Mouse (Mus musculus) lung, embryonic 14.5 days (tissue): Measurements from ENCODE around the gene Filip1. TPM values are rescaled to one million over a fixed set of nuclear protein-coding genes. Genes with fewer than 3 reads are reported as not detected.

ENCODE experiments used
- ATAC-seq: fragments of 200-750 bp; cut with Nextera tagmentation; 2 replicates; pipeline ENCODE4 v1.8.0; 2017; ENCODE audit warnings: mild to moderate bottlenecking, moderate TSS enrichment, moderate library complexity; ENCODE audit not compliant: insufficient read depth
- DNase-seq: peaks from one replicate; pipeline ENCODE4 v3.0.0-alpha.2; 2015
- H3K27ac ChIP-seq: fragments of 300-500 bp; sonication (generic); 2 replicates; pipeline ENCODE4 v1.5.1; 2014; ENCODE audit warnings: low read depth, mild to moderate bottlenecking, moderate library complexity
- H3K27me3 ChIP-seq: fragments of 300-500 bp; sonication (generic); 2 replicates; pipeline ENCODE4 v1.6.1; 2014; ENCODE audit warnings: low read length, control low read depth; ENCODE audit not compliant: insufficient read depth
- H3K36me3 ChIP-seq: fragments of 300-500 bp; sonication (generic); 2 replicates; pipeline ENCODE4 v1.6.1; 2014; ENCODE audit warnings: control low read depth; ENCODE audit not compliant: insufficient read depth
- H3K4me1 ChIP-seq: fragments of 300-500 bp; sonication (generic); 2 replicates; pipeline ENCODE4 v1.6.1; 2014; ENCODE audit warnings: antibody characterized with exemption, control low read depth; ENCODE audit not compliant: insufficient read depth
- H3K4me2 ChIP-seq: fragments of 300-500 bp; sonication (generic); 2 replicates; pipeline ENCODE4 v1.6.1; 2014; ENCODE audit warnings: mild to moderate bottlenecking
- H3K4me3 ChIP-seq: fragments of 300-500 bp; sonication (generic); 2 replicates; pipeline ENCODE4 v1.5.1; 2014; ENCODE audit warnings: low read depth, low read length
- H3K9ac ChIP-seq: fragments of 300-500 bp; sonication (generic); 2 replicates; pipeline ENCODE4 v1.6.1; 2014
- H3K9me3 ChIP-seq: fragments of 300-500 bp; sonication (generic); 2 replicates; pipeline ENCODE4 v1.6.1; 2016; ENCODE audit warnings: low read depth, low read length, control low read depth
- CTCF ChIP-seq: IDR thresholded peaks from 2 replicates; pipeline ENCODE4 v1.5.1; 2016; ENCODE audit warnings: antibody characterized with exemption, low read depth
- WGBS: fragments of 180-500 bp; shearing (Covaris S2); extraction: QIAGEN DNeasy Blood & Tissue Kit; methylation state at CpG from one replicate; pipeline ENCODE4 v1.1.7; 2014; 5-methylcytosine and 5-hydroxymethylcytosine counted together
- polyA plus RNA-seq: library from polyadenylated mRNA; unstranded; fragments of >200 nt; fragmentation: Nextera tagmentation; extraction: Ambion mirVana; gene quantifications from 2 replicates; pipeline ENCODE4 v1.2.1, GENCODE M21; 2014

The Filip1 gene
- polyA plus RNA-seq, 1 experiment from 2014 or later: 12.2 TPM

GRCm38 (mm10) chr9:79965003-79965402 lies 47.6 kb downstream of the Filip1 start:
- 67% methylated on average over 5 of the region's 5 CpGs for WGBS
- no peak overlapping the region for H3K27ac ChIP-seq
- H3K4me2 ChIP-seq: no peak overlapping the region
- H3K9me3 ChIP-seq: no peaks in the 10 kb centered on the region
- no peak overlapping the region for H3K4me3 ChIP-seq
- ATAC-seq (peak; percentile 12; the same call in 1 of the 2 replicates), DNase-seq (no peak)
- no peak overlapping the region for H3K9ac ChIP-seq
- H3K27me3 ChIP-seq: no peaks in the 10 kb centered on the region
- H3K36me3 ChIP-seq: no peaks in the 10 kb centered on the region
- peaks cover 10% of the 10 kb centered on the region; the same call in 1 of the 2 replicates for H3K4me1 ChIP-seq
- TF ChIP-seq CTCF: no peak

GRCm38 (mm10) chr9:79961630-79962285 lies 50.9 kb downstream of the Filip1 start:
- WGBS: 47% methylated on average over 16 of the region's 16 CpGs

DNA sequence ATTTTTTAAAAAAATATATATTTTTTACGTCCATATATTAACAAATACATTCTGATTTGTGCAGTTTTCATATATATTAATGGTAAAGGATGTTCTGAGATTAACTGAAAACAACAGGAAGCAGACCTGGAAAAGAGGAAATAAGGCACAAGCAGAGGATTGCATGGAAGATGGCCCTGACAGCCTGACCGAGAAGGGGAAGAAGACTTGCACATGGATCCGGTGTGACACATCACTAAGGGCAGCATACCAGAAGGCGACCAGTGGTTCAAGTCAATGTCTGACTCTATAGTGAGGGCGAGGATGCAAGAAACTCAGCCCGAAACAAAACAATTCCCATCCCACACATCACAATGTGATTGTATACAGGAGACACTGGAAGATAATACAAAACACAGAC lies 52.2 kb downstream of the Filip1 start:
- 77% methylated on average over 6 of the region's 6 CpGs for WGBS
- Histone ChIP-seq H3K27me3 (no peaks in the 10 kb centered on the region), H3K4me3 (no peak overlapping the region), H3K4me2 (no peak overlapping the region), H3K9me3 (no peaks in the 10 kb centered on the region), H3K9ac (no peak overlapping the region), H3K36me3 (no peaks in the 10 kb centered on the region), H3K4me1 (0 out of 2 replicates have a peak, but pooled peaks cover 2% of the 10 kb centered on the region), H3K27ac (no peak overlapping the region)
- DNase-seq (no peak), ATAC-seq (no peak)
- TF ChIP-seq CTCF: no peak

More at GRCm38 (mm10) chr9:79961630-79962285, 50.9 kb downstream of the Filip1 start:
- H3K36me3 ChIP-seq: no peaks in the 10 kb centered on the region
- no peaks in the 10 kb centered on the region for H3K27me3 ChIP-seq
- H3K4me2 ChIP-seq: peak overlapping the region; percentile 34
- no peak for TF ChIP-seq CTCF
- peaks cover 7% of the 10 kb centered on the region; the same call in 1 of the 2 replicates for H3K4me1 ChIP-seq
- DNase-seq (peak; percentile 68), ATAC-seq (peak; percentile 79)
- H3K9me3 ChIP-seq: no peaks in the 10 kb centered on the region
- H3K9ac ChIP-seq: no peak overlapping the region
- no peak overlapping the region for H3K4me3 ChIP-seq
- no peak overlapping the region for H3K27ac ChIP-seq

DNA sequence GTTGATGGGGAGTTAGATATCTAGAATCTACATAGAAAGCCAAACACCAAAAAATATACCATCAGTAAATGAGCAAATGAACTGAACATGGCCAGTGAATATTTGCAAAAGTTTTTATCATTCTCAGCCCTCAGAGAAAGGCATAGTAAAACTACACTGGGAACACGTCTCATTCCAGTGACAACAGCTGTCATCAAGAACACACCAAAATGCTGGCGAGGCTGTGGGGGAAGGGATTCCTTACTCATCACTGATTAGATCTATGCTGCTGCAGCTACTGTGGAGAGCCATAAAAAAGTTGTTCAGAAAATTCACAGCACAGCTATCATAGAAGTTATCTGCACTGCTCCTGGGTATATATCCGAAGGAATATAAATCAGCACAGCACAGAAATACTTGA lies 54.3 kb downstream of the Filip1 start:
- Histone ChIP-seq H3K4me2 (no peak overlapping the region), H3K4me1 (no peaks in the 10 kb centered on the region), H3K27ac (no peak overlapping the region), H3K4me3 (no peak overlapping the region), H3K27me3 (no peaks in the 10 kb centered on the region), H3K36me3 (no peaks in the 10 kb centered on the region), H3K9me3 (no peaks in the 10 kb centered on the region), H3K9ac (no peak overlapping the region)
- TF ChIP-seq CTCF: no peak
- DNase-seq (no peak), ATAC-seq (no peak)
- 52% methylated on average over 3 of the region's 3 CpGs for WGBS

DNA sequence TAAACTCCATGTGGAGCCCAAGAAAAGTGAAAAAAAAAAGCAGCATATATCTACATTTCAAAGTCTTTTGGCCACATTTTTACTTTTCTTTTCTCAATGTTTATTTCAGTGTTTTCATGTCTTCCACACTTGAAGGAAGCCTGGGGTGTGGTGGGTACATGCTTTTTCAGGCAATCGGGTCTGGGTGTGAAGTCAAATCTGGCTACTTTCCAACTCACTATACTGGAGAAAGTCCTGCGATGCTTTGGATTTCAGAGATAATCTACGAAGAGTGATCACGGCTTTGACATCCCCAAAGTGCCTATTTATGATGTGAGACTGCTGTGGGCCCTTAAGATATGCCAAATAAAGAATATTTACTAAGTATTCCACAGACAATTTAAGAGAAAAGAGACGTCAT lies 57.7 kb downstream of the Filip1 start:
- no peaks in the 10 kb centered on the region for H3K9me3 ChIP-seq
- H3K27ac ChIP-seq: no peak overlapping the region
- WGBS: 21% methylated on average over 5 of the region's 5 CpGs
- DNase-seq: peak; percentile 89
- H3K4me3 ChIP-seq: no peak overlapping the region
- H3K36me3 ChIP-seq: no peaks in the 10 kb centered on the region
- no peaks in the 10 kb centered on the region for H3K4me1 ChIP-seq
- no peak overlapping the region for H3K4me2 ChIP-seq
- peak; percentile 78 for ATAC-seq
- H3K27me3 ChIP-seq: no peaks in the 10 kb centered on the region
- H3K9ac ChIP-seq: no peak overlapping the region
- no peak for TF ChIP-seq CTCF

DNA sequence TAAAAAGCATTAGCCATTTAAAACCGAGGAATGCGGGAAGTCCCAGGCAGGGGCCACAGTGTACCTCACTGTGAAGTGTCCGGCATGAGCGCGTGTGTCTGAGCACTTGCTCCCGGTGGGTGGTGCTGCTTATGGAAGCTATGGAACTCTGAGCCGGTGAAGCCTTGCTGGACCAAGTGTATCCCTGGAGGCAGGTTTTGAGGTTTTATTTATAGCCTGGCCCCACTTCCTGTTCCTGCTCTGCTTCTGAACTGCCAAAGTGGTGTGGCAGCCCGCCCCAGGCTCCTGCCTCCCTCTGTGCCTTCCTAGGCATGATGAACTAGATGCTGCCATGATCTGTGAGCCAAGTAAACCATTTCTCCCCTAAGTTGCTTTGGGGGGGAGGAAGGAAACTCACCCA lies 60.7 kb downstream of the Filip1 start:
- no peak for ATAC-seq
- Histone ChIP-seq H3K27me3 (no peaks in the 10 kb centered on the region), H3K27ac (no peak overlapping the region), H3K9ac (no peak overlapping the region), H3K4me3 (no peak overlapping the region), H3K4me1 (no peaks in the 10 kb centered on the region), H3K4me2 (no peak overlapping the region), H3K36me3 (no peaks in the 10 kb centered on the region), H3K9me3 (no peaks in the 10 kb centered on the region)
- TF ChIP-seq CTCF: no peak
- DNase-seq: peak; percentile 35
- 79% methylated on average over 8 of the region's 8 CpGs for WGBS

- H3K36me3 ChIP-seq: no peaks in the 10 kb centered on the region
- no peaks in the 10 kb centered on the region for H3K4me1 ChIP-seq
- no peak for TF ChIP-seq CTCF
- no peak overlapping the region for H3K9ac ChIP-seq
- H3K4me2 ChIP-seq: no peak overlapping the region
- no peak overlapping the region for H3K27ac ChIP-seq
- H3K27me3 ChIP-seq: no peaks in the 10 kb centered on the region
- no peaks in the 10 kb centered on the region for H3K9me3 ChIP-seq
- no peak for DNase-seq
- no peak for ATAC-seq
- WGBS: 91% methylated on average over 5 of the region's 5 CpGs
- no peak overlapping the region for H3K4me3 ChIP-seq
These were observed 61.3 kb downstream of the Filip1 start for GRCm38 (mm10) chr9:79951339-79951738.
